Mouse (Mus musculus) left cerebral cortex, adult 8-10 months (tissue): ENCODE measurements around the gene Dars2. TPM values are rescaled to one million over a fixed set of nuclear protein-coding genes. Genes with fewer than 3 reads are reported as not detected.
A peak's percentile ranks its signal among the peaks of the same experiment; 100 is the strongest.
"Not testable (repeated sequence)": the region's sequence is repeated elsewhere in the genome, so short reads cannot be mapped to it uniquely, and the experiment has no call there.

Experiments used
- DNase-seq, 2 experiments: peaks; one replicate each; pipeline ENCODE4 v3.0.0; 2022; ENCODE audit warnings: low spot score in 2 of 2
- total RNA-seq, 4 experiments: library from RNA; stranded (reverse); gene quantifications; 2 replicates each; pipeline ENCODE4 v1.2.4; 2022

Gene Dars2
- total RNA-seq, 4 experiments from 2014 or later: 20.4 to 27.5 (median 24.7) TPM

- DNase-seq: peak in 1 of 2 experiments; percentile 21
These were observed 34.6 kb downstream of the Dars2 start for GRCm38 (mm10) chr1:161035786-161036404.

GRCm38 (mm10) chr1:161035281-161035785 lies 35.1 kb downstream of the Dars2 start:
- DNase-seq: no peak

DNA sequence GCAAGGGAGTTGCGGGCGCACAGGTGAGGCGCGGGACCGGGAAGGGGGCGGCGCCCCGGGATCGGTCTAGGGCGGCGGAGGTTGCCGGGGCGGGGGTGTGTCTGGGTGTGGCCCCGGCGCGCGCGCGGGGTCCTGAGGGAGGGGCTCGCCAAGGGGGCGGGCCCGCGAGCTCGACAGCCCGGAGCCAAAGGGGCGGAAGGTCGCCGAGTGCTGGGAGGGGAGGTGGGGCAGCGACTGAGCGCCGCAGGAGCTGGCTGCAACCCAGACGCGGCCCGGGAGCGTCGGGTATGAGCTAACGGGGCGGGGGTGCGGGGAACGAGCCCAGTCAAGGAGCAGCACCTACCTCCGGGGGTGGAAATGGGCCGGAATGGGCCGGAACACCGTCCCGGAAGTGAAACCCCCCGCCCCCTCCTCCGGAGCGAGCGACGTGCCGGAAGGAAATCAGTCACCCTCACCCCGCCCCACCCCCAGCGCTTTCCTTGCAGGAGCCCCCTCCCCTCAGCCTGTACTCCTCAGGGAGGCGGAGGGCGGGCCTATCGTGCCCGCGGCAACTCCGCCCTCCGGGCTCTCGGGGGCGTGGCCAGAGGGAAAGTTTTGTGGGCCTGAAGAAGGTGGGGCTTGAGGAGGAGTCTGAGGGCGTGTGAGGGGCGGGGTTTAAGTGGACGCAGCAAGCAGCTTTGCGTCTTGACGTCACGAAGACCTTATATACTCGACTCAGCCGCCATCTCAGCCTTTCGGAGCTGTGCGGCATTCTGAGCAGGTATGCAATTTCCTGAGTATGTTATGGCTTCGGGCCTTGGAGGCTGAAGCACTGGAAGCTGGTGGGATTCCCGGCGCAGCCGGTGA lies 35.8 kb downstream of the Dars2 start, which contains the start of gene Zbtb37:
Zbtb37 (minus strand) TSS at position 415 of the 846 bp plus-strand sequence.
- DNase-seq: peak; percentile 97 to 99

DNA sequence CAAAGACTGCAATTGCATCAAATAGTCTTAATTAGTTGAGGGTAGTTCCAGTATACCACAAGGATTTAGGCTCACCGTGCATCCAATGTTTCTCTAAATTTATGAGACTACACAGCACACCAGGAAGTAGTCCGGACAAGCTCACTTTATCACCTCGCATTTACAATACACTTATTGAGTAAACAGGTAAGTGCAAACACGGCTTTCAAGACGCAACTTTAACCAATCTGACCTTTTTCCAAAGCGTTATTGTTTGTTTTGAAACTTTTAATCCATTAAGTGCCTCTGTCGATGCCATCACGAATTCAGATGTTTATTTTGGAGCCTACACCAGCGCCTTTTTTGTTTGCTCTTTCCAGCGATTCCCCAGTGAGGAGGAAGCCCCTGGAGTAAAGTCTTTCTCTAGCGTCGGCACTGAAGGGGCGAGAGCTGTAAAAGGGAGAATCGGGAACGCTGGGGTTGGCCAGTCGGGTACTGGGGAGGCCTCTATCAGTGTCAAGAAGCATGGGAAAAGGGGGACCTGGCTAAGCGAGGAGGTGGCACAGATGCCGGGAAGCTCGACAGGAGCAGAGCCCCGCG lies 36.5 kb downstream of the Dars2 start:
- DNase-seq: no peak

DNA sequence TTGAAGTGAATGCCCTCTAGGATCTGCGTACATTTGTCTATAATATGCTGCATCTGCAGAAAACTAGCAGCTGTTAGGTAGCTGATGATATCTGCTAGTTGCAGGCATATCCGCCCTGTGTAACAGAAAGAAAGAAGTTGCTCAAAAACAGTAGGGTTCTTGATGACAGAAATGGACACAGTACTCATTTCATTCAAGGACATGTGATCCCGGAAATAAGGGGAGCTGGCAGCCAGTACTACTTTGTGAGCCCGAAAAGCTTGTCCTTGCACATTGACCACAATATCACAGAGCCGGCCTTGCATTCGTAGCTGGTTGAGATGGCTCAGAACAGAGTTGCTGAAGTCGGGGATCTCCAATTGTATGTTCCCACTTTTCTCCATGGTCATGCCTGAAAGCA lies 38.1 kb downstream of the Dars2 start:
- no peak for DNase-seq

GRCm38 (mm10) chr1:161031881-161032280 lies 38.6 kb downstream of the Dars2 start:
- no peak for DNase-seq

DNA sequence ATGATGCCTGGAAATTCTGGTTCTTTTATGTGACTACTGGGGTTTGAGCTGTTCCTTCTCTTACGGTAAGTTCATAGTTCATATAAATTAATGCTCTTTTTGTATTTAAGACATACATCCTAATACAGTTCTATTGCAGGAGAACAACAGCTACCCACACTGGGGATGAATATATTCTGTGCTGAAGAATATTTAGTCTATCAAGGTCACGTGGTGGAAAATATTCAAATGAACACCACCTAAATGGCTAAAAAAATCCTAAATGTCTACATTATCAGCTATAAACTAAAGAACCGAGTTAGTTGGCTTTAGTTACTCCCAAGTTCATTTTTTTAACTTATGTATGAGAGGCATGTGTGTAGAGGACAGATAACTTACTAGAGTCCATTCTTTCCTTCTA lies 40.4 kb downstream of the Dars2 start:
- DNase-seq: no peak

GRCm38 (mm10) chr1:161028427-161028826 lies 42.0 kb downstream of the Dars2 start:
- DNase-seq: not testable (repeated sequence)

DNA sequence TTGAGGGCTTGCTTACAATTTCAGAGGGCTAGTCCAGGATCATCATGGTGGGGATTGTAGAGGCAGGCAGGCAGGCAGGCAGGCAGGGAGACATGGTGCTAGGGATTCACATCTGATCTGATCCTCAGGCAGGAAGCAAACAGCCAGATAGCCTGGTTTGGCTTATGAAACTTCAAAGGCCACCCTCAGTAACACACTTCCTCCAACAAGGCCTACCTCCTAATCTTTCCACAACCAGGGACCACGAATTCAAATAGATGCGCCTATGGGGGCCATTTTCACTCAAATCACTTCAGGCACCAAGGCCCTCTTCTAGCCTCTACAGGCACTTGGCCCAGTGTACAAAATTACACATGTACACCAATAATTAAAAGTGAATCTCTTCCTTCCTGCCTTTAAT lies 43.3 kb downstream of the Dars2 start:
- DNase-seq: no peak

DNA sequence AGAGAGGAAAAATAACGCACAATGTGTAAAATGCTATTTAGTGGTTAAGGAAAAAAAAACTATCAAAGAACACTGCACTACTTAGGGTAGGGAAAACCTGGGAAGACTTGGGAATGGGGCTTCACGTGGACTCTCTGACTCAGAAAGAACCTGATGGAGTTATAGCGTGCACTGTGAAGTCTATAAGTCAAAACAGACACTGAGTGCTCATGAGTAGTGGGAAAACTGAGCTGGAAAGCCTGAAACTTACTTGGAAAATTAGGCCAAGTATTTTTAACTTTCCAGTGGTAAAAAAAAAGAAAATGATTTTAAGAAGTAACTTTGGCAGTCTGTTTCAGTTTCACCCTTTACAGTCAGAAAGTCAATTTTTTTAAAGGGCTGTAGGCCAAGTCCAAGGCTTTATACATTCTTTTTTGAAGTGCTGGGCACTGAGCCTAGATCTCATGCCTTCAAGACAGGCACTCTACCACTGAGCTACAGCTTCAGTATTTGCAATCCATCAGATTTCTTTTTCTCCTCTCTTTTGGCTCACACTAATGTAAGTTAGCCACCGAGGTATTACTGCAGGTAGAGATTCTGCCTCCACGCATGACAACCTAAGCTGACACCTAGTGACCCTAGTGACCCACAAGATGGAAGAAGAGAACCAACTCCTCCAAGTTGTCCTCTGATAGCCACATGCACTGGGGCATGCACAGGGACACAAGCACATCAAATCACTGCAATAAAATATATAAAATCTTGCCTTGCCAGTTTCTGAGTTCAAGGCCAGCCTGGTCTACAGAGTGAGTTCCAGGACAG lies 44.8 kb downstream of the Dars2 start:
- no peak for DNase-seq

- no peak for DNase-seq
These were observed 50.4 kb downstream of the Dars2 start for GRCm38 (mm10) chr1:161020051-161020450.

GRCm38 (mm10) chr1:161016378-161016777 lies 54.1 kb downstream of the Dars2 start:
- no peak for DNase-seq

DNA sequence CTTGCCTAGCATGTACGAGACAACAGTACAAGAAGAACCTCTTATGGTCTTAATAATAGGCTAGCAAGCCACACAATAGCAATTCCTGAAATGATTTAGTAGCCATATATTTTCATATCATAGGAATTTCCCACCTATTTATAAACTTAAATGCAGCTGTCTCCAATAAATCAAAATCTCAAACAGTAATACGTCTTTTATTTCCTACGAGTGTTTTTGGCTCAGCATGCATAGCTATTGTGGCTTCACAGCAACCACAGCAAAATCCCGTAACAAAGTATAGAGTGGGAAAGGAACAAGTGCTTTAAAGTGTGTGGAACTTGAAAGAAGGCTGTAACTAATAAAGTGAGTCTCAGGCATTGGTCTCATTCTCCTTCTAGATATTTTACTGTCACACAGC lies 60.0 kb downstream of the Dars2 start:
- DNase-seq: no peak

- DNase-seq: no peak
These were observed 62.4 kb downstream of the Dars2 start for GRCm38 (mm10) chr1:161008038-161008437.

DNA sequence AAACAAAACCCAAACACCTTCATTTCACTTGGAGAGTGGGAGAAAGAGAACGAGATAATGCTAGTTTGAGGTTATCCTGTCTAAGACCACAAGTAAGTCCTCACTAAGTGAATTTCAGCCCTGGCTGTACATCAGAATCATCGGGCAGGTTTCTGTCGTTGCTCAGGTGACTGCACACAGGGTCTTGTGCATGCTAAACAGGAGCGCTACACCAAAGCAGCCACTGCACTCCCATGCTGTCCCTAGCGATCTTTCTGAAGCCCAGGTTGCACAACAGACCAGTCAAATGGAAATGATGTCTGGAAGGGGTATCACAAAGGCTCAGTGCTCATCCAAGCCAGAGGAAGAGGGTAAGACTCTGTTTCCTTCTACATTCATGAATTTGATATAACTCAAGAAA lies 64.0 kb downstream of the Dars2 start:
- no peak for DNase-seq

DNA sequence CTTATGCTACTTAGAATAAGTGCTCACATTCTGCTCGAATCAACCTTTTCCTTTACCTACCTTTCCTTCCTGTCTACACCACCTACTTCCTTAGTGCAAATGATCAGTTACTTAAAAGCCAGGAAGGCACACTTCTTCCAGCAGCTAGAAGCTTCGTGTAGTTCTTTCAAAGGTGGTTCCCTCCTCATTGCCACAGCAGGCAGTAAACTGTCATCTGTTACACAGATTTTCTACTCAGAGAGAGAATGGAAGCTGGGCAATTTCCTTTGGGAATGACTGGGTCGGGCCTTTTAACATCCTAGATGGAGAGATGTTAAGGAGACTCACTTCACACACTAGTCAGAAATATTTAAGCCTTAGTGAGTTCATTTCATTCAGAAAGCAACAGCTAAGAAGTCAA lies 64.9 kb downstream of the Dars2 start:
- no peak for DNase-seq

DNA sequence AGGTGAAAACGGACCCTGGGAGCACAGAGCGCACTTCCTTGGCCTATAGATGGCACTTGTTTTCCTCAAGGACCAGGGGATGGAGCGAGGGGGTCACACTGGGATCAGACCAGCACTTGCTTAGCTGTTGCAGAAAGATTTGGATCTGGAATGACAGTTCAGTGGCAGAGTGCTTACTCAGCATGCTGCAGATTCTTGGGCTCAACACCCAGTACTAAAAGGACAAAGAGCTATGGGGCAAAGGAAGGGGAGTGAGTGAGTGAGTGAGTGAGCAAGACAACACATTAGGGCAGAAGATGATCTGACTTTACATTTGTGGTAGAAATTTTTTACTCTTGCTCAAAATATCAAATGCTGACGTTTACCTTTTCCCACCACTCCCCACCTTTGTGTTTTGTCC lies 65.5 kb downstream of the Dars2 start:
- DNase-seq: no peak

DNA sequence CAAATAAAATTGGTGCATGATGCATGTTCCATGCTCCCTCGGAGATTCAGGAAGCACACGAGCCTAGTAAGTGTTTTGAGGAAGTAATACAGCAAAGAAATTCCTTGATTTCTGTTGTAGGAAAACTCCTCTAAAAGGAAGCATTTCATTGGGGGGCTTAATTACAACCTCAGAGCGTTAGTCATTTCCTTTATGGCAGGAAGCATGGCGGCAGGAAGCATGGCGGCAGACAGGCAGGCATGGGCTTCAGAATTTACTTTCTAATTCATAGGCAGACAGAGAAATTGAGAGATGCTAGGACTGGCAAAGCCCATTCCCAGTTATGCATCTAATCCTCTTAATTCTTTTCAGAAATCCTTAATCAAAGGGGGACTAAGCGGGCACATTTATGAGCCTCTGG lies 76.6 kb downstream of the Dars2 start:
- DNase-seq: no peak
